Mouse (Mus musculus) heart, postnatal 0 days (tissue): ENCODE results near the gene Tmem265.

Source experiments
- CTCF ChIP-seq: IDR thresholded peaks from 2 replicates; pipeline ENCODE4 v1.5.1; 2016; ENCODE audit warnings: antibody characterized with exemption, control low read depth, low read depth
- EP300 ChIP-seq: IDR thresholded peaks from 2 replicates; pipeline ENCODE4 v1.6.1; 2016; ENCODE audit warnings: antibody characterized with exemption, low read depth

GRCm38 (mm10) chr7:127588901-127589300 is 27.7 kb downstream of the Tmem265 start:
- TF ChIP-seq EP300 (no peak), CTCF (no peak)
